Mouse (Mus musculus): ENCODE results near the gene Wdr91.

Gene Wdr91

DNA sequence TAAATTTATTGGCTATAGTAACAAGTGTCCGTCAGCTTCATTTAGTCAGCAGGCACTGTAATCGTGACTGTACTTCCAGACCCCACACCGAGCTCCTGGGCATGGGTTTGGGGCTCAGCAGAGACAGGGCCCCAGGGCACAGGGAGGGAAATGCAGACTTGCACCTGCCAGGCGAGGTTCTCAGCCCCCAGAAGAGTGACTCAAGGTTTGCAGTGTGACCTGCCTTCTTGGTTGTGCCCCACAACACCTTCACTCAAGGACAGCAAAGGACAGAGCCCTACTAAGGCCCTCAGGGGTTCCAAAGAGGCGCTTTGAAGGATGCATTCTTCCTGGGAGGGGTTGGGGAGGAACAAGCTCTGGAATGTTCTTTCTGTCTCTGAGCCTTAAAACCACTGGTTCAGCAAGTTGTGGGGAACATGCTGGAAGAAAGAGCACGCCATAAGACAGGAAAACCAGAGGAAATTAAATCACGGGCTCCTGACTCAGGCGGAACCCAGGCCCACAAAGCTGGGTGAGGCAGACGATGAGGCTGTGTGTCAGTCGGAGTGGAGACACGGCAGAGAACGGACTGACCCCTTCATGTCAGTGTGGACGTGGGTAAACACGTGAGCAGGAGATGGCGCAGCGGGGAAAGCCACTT, 31.5 kb downstream of the Wdr91 start:
- in situ Hi-C loops (cut with MboI), result loop anchor here (10.0 kb wide), 1 partner anchor 104 kb away; no protein-coding TSS in a partner anchor

DNA sequence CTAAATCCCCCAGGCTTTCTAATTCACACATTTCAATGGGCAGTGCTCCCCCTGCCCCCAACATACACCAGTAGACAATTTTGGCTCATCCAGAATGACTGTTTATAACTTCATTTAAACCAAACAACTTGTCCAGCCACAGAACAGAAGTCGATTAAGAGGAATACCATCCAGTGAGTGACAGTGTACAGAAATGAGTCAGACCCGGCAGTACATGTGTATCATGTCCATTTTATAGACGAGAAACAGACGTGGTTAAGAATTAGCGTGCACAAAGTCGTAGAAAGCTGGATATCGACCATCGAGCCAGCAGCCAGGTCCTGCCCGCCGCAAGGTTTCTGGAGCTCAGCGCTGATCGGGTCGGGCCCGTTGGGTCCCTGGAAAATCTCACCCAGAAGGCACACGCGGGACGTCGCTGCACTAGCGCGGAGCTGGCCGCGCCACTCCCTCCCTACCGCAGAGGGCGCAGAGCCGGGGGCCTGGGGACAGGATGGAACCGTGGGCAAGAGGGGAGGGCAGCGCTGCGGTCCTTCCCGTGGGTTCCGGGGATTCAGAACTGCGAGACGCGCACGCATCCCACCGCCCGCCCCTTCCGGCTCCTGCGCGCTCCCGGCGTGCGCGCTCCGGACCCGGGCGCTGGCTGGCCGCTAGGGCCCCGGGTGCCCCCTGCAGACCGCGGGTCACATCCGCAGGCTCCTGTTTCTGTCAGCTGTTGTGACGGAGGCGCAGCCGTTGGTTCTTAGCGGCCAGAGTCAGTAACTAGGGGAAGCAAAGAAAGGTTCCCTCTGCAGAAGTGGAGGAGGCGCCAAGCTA, 33.0 kb downstream of the Wdr91 start, which contains the start of gene Cyren:
Cyren (minus strand) TSS at position 552 of the 813 bp plus-strand sequence.
- in situ Hi-C loops (cut with MboI), result loop anchor here (10.0 kb wide), 1 partner anchor 103 kb away; no protein-coding TSS in a partner anchor

DNA sequence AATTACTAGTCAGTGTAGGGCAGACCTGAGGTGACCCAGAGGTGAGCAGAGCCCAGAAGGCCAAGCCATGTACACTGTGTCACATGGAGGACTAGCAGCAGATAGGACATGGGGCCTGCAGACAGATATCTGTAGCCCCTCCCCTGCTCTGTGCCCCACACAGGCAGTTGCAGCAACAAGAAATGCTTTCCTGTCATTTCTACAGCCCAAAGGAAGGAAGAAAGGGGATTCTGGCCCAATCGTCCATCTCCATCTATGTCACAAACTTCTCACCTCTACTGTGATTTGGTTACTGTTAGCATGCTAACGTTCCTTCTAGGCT, 33.9 kb downstream of the Wdr91 start:
- in situ Hi-C loops (cut with MboI), result loop anchor here (10.0 kb wide), 1 partner anchor 102 kb away; no protein-coding TSS in a partner anchor

DNA sequence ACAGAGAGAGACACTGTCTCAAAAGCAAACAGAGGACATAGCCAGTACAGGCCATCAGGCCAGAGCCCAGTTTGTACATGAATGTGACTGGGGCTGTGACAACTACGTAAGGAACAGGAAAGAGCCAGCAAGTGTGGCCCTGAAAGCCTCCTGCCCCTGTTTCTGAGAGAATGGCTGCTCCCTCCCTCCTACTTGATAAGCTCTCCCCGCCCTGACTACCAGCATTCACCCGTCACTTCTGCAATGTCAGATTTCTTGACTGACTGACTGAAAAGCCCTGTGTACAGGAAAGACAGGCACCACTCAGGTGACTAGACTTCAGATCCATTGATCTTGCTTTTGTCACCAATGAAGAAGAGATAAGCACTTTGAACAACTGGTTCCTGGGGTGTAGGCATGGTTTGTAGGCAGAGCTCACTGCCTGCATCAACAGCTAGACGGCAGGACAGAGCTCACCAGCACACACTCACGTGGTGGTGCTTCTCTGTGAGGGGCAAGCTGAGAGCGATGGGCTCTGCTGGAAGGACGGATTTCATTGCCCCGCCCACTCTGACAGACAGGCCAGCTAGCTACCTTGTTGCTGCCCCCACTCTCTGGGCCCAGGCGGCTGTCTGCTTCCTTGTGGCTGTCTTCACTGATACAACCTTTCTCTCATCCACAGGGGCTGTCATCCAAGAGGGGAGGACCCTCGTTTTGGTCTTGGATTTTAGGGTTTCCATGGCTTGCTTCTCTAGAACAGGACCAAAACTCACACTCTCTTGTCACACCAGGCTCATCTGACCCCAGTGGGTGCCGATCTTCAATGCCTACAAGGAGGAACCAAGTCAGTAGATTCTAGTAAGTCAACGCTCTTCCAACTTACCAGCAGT, 34.5 kb downstream of the Wdr91 start:
- in situ Hi-C loops (cut with MboI), result loop anchor here (10.0 kb wide), 1 partner anchor 101 kb away; no protein-coding TSS in a partner anchor

DNA sequence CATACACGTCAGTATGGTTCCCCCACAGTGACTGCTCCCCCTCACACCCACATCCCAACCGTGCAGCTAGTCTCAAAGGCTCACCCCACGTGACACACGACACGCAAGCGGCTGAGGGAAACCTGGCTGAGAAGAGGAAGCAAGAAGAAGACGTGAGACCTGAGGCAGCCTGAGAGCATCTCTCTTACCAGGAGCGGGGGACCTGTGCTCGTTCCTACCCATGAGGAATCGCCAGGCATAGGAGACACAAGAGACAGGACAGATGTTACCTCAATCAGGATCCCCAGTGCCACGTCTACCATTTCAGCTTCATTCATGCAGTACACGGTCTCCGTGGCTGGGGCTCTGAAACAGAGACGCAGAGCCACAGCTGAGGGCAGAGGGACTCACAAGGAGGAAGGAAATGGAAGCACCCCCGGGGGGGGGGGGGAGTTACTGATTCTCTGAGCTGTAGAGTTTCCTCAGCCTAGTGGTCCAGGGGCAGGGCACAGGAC, 35.4 kb downstream of the Wdr91 start:
- in situ Hi-C loops (cut with MboI), result loop anchor here (10.0 kb wide), 1 partner anchor 101 kb away; no protein-coding TSS in a partner anchor

DNA sequence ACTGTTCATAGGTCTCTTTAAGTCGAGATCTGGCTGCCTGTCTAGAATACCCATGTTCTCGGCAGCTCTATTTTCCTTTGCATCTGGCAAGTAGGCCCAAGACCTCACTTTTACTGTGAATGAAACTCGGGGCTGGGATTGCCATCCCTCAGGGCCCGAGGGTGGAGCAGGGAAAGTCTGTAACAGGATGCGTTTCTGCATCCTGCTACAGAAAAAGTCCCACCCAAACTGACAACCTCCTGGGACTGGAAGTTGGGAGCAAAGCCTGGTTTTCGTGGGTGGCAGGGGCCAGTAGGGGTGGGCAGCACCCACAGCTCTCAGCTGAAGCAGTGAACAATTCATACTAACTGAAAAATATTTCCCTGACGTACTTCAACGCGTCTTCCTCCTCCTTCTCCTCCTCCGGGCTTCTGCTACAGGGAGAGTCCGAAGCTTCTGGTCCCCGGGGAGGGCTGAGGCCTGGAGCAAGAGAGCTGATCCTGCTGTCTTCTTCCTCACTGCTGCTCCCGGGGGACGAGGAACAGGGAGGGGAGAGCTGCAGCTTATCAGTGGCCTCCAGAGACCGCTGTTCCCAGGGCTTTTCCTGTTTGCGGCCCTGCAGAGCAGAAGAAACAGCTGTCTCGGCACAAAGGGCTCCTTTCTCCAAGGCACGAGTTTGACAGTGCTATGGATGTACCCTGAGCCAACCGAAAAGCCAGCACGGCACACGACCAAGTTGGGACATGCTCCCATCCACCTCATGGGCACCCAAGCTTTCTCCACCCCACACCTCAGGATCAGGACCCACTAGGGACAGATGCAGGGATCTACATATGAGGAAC, 36.4 kb downstream of the Wdr91 start:
- in situ Hi-C loops (cut with MboI), result loop anchor here (10.0 kb wide), 1 partner anchor 100 kb away; no protein-coding TSS in a partner anchor

DNA sequence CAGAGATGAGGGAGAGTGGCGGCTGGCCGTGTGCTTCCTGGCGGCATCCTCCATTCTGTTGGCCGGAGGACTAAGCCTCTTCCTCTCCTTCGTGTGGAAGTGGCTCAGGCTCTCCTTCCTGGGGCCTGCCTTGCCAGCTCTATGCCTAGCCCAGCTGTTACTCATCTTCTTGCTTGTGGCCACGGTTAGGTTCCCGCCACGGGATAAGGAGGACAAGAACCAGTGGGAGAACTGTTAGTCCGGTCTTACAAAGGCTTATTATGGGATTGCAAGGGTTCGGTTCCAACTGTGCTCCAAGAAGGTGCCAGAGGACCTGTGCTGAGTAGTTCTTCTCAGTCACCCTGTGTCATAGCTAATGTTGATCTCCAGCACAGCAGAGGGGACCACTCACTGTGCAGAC, 37.8 kb downstream of the Wdr91 start:
- in situ Hi-C loops (cut with MboI), result loop anchor here (10.0 kb wide), 1 partner anchor 98 kb away; no protein-coding TSS in a partner anchor

DNA sequence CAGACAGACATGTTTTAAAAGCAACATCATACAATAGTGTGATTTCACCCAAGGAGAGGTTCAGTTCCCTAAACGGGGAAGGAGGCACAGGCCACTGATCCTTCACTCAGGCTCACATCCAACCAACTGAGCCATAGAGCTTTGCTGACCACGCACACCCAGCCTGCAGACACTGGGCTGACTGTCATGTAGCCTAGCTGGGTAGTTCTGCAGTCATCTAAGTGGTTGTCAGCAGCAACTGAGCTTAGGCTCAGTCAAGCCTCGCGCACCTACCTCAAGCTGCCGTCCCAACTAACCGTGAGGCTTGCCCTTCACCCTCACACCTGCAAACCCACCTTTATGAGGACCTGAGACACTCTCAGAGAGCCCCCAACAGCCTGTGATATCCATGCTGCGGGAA, 38.7 kb downstream of the Wdr91 start:
- in situ Hi-C loops (cut with MboI), result loop anchor here (10.0 kb wide), 1 partner anchor 97 kb away; no protein-coding TSS in a partner anchor

DNA sequence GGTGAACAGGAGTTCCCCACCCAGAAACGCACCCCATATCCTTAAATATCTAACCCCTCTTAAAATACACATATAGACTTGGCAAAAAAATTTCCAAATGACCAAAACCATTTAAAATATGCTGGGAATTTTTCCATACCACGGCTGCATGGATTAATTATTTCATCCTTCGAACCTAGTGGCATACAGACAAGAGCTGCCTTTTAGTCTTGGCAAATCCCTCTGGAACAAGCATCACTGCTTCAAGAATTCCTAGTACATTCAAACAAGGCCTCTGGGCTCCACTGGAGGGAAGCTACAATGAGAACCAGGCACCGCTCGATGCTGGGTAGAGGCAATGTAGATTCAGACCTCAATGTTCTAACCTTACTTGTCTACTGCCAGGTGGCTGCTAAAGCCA, 40.0 kb downstream of the Wdr91 start:
- in situ Hi-C loops (cut with MboI), result loop anchor here (10.0 kb wide), 1 partner anchor 96 kb away; no protein-coding TSS in a partner anchor

DNA sequence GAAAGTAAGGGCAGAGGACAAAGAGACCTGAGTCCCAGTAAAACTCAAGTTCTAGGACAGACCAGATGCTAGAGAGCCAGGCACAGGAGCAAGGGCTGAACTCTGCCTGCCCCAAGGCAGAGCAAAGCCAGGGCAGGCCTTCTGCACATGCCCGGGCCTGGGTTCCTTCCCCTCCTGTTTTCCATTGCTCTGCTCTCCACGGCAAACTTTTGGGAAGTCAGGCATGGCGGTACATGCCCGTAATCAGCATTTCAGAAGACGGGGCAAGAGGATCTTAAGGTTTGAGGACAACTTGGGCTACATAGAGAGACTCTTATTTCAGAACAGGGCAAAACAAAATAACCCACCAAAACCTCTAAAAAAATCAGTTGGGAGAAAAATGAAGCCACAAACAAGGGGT, 40.5 kb downstream of the Wdr91 start:
- in situ Hi-C loops (cut with MboI), result loop anchor here (10.0 kb wide), 1 partner anchor 95 kb away; no protein-coding TSS in a partner anchor

DNA sequence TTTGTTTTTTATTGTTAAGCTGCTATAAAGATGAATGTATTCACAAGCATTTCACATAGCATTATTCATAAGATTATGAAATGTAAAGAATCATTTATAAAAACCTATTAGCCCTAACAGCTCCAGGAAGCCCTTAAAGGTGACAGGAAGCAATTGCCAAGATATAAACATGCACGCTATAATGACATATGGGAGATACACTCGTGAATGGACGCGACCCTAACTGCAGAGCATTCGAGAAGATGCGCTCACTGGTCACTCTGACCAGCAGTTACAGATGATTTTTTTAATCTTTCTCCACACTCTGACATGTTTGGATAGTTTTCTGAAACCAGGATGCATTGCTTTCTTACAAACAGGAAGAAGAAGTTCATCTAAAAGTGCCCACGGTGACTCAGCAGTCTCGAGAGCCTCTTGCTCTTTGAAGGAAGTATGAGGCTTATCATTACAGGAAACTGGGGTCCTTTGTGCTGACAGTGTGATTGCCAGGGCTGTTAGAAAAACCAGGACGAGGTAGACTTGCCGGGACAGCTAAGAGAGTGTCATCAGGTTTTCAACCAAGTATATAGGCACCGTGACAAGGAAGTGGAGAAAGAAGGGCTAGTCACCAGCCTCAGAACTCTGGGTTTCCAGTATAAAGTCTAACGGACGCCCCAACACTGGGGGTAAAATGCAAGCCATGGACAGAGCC, 41.3 kb downstream of the Wdr91 start:
- in situ Hi-C loops (cut with MboI), result no loop called here

DNA sequence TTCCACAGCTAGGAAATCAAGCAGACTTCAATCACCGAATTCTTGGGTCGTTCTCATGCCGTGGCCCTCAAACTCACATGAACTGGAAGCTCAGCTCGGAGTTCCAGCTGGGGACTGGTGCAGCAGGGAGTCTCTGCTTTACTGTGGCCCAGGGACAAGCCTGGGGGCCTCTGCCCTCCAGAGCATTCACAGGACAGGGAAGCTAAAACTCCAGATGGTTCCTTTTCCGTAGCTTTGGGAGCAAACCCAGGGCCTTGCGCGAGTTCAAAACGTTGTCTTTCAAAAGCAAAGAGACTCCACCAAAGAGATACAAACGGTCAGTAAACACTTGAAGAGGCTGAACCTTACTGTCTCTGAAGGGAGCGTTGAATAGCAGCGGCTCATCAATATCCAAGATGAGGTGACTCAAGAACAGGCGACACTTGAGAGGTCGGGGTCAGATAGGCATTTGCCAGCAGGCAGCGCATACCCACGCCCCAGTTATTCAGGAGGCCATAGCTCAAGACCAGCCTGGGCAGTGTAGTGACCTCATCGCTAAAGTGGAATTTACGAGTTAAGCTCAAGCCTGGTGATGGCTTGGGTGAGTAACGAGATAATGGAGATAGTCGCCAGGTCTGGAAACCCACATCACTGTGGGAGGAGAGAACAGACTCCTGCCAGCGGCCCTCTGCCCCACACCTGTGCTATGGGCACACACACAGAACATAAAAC, 42.0 kb downstream of the Wdr91 start:
- in situ Hi-C loops (cut with MboI), result no loop called here

DNA sequence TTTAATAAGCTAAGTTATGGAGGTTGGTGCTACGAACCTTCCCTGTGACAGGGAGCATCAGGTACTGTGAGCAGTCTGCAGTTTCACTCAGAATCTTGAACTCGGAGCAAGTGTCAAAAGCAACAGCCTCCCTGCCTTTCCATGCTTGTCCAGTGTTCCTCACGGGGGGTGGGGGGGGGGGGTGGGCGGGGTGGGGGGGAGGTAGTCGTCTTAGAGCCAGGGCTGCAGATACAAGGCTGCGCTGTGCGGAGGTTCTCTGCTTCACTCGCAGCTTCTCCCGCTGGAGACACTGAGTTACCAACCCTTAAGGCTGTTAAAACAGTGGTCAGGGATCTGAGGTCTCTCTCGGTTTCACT, 42.7 kb downstream of the Wdr91 start:
- in situ Hi-C loops (cut with MboI), result no loop called here

DNA sequence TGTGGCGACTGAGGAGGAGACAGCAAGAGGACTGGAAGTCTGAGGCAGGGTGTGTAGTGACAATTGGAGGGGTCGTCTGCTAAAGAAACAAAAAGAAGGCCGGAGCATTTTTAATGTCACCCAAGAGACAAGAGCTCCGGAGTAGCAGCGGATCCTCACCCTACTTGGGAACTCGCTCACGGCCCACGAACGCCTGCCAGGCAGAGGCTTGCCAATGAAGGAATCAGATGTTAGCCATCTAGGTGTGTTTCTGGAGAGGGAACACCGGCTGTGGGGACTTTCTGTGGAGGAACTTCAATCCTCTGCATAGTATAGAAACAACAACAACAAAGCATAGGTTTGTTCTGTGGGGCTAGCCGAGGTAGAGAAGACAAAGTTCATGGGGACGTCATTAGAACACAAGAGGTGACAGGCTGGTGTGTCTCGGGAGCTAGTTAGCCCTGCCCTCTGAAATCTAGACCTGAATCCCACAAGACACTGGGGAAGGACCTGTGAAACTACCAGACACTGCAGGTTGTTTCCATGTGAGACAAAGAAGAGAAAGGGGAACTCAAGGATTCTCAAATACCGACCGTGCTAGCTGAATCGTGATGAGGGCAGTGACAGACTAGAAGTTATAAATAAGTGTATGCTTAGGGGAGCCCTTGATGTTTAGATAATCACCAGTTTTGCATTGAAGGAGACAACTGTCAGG, 43.2 kb downstream of the Wdr91 start:
- in situ Hi-C loops (cut with MboI), result no loop called here

DNA sequence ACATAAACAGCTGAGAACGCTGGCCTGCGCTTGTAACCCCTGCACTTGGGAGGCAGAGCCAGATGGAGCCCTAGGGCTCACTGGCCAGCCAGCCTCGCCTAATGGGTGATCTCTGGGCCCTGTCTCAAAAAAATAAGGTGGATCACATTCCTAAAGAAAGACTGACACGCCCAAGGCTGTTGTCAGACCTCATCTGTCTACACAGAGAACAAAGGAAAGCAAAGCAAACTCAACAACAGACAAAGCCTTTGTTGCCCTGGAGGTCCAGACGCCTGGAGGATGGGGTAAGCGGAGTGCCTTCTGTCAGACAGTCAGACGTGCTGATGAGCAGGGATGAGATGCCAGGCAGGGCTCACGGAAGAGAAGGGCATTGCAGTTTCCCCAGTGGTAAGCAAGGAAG, 43.9 kb downstream of the Wdr91 start:
- in situ Hi-C loops (cut with MboI), result no loop called here

DNA sequence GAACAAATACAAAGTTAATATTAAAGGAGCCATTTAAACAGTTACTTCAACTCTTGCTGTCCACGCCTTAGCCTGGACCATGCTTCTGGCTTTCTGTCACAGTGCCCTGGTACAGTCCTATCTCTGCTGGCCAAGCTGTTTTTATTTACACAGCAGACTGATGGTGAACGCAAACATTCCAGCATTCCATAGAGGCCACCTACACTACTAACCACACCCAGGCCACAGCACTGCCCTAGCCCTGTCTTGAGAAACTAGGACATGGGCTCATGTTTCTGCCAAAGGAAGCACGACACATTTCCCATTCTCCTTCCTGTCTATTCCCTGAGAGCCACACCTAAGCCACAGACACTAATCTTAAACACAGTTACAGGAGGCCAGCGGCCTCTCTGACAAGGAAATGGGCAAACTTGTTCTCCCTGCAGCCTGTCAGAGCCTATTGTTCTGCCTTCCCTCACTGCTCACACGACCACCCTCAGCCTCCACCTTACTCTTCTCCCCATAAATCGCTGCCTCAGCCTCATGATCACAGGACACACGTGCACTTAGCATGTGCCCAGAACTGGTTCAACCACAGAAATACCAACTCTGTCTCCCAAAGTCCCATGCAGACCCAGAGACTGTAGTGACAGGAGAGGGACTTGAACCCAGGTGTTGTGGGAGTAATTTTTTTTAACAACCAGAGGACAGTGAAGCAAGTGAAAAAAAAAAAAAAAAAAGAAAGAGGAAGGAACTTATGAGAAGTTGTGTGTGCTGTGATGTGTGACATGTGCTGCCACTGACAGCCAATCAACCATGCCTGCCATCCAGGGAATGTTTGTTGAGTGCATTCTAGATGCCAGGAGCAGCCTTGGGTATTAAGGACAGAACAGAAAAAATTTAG, 44.7 kb downstream of the Wdr91 start:
- in situ Hi-C loops (cut with MboI), result no loop called here

DNA sequence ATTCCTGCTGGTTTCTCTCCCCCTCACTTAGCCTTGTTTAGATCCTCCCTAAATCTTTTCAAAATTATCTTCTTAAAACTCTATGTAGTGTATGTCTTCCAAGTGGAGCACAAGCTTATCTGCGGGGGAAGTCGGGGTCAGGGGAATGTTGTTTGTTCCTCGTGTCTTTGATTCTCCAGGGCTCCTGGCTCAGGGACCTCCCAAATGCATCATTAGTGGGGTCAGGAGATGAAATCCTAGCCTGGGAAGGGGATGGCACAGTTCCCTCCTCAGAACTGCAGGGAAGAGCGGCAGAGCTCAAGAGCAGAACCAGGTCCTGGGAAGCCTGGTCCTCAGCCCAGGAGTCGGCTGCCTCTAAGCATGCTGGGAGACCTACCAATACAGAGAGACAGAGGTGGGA, 45.5 kb downstream of the Wdr91 start:
- in situ Hi-C loops (cut with MboI), result no loop called here

Data from mature B cell (primary cell).